Mouse (Mus musculus): ENCODE results near the gene Ccdc188. TPM values are rescaled to one million over a fixed set of nuclear protein-coding genes. Genes with fewer than 3 reads are reported as not detected.
"Not testable (repeated sequence)": the region's sequence is repeated elsewhere in the genome, so short reads cannot be mapped to it uniquely, and the experiment has no call there.

The Ccdc188 gene
- total RNA-seq (2022) = not detected

DNA sequence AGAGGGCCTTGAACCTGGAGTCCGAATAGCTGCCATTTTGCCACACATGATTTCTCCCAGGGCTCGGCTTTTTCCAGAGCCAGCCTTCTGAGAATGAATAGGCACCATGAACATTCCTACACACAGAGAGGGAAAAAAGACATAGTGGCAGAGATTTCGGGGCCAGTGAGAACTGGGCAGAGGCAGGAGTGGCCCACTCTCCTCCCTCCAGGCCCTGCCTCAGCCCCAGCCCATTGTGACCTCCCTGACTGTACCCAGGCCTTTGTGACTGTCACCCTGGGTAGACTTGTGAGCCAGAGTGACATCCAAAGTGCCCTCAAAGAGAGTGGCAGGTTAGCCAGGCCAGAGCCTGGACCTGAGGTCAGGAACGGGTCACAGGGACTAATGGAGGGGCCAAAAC is at the start of gene Ccdc188:
TSS of gene Ccdc188 (plus strand) at position 301 of the 400 bp plus-strand sequence.
- no peak for DNase-seq (ENCODE audit: low spot score in 2 of 2)

DNA sequence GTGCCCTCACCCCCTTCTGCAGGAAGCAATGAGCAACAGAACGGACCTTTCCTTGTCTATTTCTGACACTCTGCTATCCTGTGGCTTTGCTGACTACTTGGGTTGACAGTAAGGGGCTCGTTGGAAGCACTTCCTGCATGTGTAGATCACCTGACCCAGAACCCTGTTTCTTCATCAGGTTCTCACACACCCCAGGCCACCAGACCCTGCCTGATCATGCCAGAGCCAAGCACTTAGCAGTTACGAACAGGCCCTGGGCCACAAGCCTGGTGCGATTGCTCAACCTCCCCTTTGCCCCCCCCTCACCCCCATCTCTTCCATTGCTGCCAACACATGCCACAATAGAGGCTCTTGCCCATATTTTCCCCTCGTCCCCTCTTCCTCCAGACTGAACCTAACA is 48.5 kb upstream of the Ccdc188 start:
- DNase-seq (ENCODE audit: low spot score in 2 of 2) = no peak

DNA sequence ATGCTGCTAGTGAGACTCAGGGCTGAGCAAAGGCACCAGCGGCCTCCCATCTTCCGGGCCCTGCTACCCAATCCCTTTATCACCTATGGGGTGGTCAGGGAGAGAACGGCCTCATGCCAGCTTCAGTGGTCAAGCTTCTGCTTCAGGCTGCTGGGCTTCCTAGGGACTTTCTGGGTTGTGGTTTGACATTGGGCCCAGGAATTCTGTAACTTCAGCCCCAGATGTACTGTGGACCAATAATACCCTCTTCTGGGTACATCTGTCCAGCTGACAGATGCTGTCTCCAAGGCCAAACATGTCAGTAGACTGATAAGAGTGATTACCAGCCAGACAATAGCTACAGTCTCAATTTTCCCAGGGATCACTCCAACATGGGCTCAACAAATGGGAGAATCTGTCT is 47.9 kb upstream of the Ccdc188 start:
- DNase-seq (ENCODE audit: low spot score in 2 of 2) = no peak

- peak; percentile 45 to 48 for DNase-seq (ENCODE audit: low spot score in 2 of 2)
Measured at GRCm38 (mm10) chr16:18172266-18172855, 45.3 kb upstream of the Ccdc188 start.

- no peak for DNase-seq (ENCODE audit: low spot score in 2 of 2)
Measured at GRCm38 (mm10) chr16:18173231-18173630, 44.4 kb upstream of the Ccdc188 start.

DNA sequence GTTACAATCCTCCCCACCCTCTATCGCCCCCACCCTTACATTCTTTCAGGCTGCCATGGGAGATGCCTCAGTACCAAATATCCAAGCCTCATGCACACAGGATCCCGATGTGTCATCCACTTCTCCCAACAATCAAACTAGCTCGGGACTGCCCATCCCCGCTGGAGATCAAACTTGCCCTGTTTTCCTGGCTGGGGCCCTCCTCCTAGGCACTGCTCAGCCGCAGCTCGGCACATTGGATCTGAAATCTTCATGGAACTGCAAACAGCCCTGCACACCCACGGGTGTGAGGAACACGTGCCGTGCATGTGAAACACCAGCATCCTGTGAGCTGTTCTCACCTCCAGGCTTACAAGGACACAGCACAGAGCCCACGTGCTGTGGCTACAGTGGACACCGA is 43.9 kb upstream of the Ccdc188 start:
- DNase-seq (ENCODE audit: low spot score in 2 of 2) = no peak

DNA sequence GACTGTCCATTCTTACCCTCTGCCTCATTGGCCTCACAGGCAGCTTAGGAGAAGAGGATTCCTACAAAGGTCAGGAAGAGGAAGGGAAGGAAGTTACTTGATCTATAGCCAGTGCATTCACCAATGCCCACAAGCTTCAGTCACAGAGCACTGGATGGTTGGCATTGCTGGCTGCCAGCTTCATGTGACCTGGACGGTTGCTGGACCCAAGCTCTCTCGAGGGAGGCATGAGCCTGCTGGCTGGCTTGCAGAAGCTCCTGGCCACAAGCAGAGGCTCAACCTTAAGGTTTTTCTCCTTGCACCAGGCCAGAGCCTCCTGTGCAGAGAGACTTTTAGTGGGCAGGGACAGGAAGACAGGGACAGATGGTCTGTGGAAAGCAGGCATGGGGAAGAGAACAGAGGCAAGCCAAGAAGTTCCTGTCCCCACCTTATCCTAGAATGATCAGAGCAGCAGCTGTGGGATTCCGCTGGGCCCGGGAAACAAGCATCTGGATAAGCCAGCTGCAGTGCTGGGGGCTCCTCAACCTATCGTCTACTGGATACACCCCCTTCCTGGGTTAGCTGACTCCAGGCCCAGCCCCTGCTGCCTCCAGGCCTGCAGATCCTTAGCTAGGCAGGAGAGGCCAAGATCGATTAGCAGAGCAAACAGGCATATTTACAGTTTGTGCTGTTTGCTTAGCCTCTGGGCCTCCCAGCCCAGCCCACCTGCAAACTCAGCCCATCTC is 41.7 kb upstream of the Ccdc188 start:
- DNase-seq (ENCODE audit: low spot score in 2 of 2) = no peak

GRCm38 (mm10) chr16:18176758-18177157 is 40.9 kb upstream of the Ccdc188 start:
- peak; percentile 49 to 67 for DNase-seq (ENCODE audit: low spot score in 2 of 2)

DNA sequence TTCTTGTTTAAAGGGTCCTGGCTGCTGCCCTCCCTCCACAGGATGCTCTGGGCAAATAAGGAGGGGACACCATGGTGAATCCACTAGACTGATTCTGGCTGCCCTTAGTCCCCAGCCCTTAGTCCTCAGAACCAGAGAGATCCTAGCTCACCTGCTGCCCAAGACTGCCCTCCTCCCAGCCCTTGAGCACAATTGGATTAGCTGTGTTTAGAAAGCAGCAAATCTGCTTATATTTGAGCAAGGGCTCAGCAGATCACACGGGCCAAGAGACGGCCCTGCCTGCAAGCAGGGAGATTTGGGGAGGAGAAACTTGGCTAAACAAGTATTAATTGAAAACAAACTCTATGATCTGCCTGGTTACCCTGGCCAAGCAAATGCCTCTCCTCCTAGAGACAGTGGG is 38.1 kb upstream of the Ccdc188 start:
- no peak for DNase-seq (ENCODE audit: low spot score in 2 of 2)

- no peak for DNase-seq (ENCODE audit: low spot score in 2 of 2)
Measured at GRCm38 (mm10) chr16:18181398-18181797, 36.3 kb upstream of the Ccdc188 start.

GRCm38 (mm10) chr16:18182766-18183165 is 34.9 kb upstream of the Ccdc188 start:
- no peak for DNase-seq (ENCODE audit: low spot score in 2 of 2)

GRCm38 (mm10) chr16:18185715-18186449 is 31.8 kb upstream of the Ccdc188 start:
- no peak for DNase-seq (ENCODE audit: low spot score in 2 of 2)

- peak in 1 of 2 experiments; percentile 21 for DNase-seq (ENCODE audit: low spot score in 2 of 2)
Measured at GRCm38 (mm10) chr16:18186798-18187197, 30.9 kb upstream of the Ccdc188 start.

DNA sequence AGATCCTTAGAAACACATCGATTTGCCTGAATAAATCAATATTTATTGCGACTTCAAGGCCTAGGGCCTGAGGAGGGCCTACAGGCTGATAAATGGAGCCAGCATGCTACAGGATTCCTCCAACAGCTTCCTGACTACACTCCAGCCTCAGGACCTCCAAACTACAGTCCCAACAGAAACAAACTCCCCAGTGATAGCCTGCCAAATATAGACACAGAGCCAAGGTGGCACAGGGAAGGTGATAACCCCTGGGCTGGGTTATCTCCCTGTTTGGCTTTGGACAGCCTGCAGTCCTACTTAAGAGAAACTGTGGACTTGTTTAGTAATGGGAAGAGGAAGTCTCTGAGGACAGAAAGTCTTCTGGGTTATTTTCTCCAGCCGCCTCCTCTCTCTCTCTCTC is 30.5 kb upstream of the Ccdc188 start:
- no peak for DNase-seq (ENCODE audit: low spot score in 2 of 2)

- no peak for DNase-seq (ENCODE audit: low spot score in 2 of 2)
Measured at GRCm38 (mm10) chr16:18191006-18191405, 26.7 kb upstream of the Ccdc188 start.

DNA sequence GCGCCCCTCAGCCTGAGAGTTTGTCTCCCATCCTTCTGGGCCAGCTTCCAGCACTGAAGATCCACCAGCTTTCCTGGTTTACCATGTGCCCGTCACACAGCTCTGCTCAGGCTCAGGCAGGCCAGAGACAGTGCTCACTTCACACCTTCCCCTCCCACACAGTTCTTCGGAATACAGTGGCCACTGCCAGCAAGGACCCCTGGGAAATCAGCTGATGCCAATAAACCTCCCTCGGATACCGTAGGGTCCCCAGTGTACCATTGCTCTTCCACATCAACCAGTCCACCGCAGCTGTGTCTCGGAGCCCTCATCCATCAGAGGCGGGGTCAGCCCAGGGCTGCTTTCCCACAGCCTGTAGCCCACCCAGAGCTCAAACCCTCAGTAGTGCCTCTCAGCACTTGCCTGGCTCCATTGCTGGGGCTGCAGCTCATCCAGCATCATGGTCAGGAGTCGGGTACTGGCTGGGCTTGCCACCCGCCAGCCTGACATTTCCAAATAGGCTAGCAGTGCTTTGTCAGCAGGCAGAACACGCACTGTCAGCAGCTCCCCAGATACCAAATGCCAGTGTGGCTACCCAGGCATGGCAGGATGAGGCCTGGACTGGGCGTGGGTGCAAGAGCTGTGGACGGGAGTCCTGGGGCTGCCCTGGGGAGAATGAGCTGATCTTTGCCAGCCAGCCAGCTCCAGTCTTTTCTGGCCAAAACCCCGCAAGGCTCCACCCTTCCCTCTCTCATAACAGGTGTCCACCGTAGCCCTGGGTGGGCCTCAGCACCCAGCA is 23.3 kb upstream of the Ccdc188 start:
- peak; percentile 46 to 64 for DNase-seq (ENCODE audit: low spot score in 2 of 2)

DNA sequence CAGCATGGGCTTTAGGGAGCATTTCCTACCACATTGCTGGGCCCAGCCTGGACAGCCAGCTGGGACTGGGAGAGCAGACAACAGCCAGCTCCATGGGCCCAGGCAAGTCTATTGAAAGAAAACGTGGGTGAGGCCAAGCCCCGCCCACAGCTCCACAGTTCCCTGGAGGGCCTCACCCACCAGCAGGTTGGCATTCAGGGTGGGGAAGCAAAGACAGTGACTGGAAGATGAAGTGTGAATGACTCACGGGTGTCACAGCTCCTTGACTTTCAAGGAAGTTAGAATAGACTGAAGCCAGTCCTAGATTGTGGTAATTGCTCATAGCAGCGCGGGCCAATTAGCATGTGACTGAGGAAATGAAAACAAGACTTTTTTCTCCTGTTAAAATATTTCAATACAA is 22.6 kb upstream of the Ccdc188 start:
- peak; percentile 28 to 29 for DNase-seq (ENCODE audit: low spot score in 2 of 2)

- DNase-seq (ENCODE audit: low spot score in 2 of 2) = not testable (repeated sequence)
Measured at GRCm38 (mm10) chr16:18195561-18195960, 22.1 kb upstream of the Ccdc188 start.

DNA sequence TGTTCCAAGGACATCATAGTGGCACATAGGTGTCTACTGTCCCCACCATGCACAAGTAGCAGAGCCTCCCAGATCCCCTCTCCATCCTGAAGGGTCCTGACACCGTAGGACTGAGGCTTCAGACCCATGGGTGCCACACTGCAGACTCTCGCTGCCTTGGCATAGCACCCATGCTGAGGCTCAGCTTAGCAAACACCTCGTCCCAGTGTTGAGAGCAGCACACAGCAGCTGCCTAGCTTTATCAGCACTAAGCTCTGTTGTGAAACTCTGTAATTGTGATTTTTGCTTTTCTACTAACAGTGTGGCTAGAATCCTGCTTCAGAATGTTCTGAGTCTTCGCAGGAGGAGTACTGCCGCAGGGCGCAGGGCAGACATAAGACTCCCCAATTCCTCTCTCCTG is 19.8 kb upstream of the Ccdc188 start:
- DNase-seq (ENCODE audit: low spot score in 2 of 2) = no peak

- no peak for DNase-seq (ENCODE audit: low spot score in 2 of 2)
Measured at GRCm38 (mm10) chr16:18198365-18199098, 19.1 kb upstream of the Ccdc188 start.

DNA sequence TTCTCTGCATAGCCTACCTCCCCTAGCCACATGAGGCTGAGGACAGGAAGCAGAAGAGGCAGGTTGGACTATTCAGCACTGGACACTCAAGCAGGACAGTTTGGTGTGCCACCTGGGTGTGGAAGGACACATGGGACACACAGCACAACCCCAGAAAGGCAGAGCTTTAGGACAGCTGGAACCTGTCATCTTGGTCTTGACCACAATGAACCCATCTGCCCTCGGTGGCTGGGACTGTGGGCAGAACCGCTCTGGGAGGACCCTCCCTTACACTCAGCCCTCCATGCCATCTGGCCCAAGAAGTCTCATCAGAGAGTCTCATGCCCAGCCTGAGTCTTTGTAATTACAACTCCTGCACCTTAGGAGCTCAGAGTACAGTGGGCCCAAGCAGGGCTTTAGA is 17.6 kb upstream of the Ccdc188 start:
- no peak for DNase-seq (ENCODE audit: low spot score in 2 of 2)

All from gastrocnemius, adult 8-10 months (tissue).